In the genomic region with DNA sequence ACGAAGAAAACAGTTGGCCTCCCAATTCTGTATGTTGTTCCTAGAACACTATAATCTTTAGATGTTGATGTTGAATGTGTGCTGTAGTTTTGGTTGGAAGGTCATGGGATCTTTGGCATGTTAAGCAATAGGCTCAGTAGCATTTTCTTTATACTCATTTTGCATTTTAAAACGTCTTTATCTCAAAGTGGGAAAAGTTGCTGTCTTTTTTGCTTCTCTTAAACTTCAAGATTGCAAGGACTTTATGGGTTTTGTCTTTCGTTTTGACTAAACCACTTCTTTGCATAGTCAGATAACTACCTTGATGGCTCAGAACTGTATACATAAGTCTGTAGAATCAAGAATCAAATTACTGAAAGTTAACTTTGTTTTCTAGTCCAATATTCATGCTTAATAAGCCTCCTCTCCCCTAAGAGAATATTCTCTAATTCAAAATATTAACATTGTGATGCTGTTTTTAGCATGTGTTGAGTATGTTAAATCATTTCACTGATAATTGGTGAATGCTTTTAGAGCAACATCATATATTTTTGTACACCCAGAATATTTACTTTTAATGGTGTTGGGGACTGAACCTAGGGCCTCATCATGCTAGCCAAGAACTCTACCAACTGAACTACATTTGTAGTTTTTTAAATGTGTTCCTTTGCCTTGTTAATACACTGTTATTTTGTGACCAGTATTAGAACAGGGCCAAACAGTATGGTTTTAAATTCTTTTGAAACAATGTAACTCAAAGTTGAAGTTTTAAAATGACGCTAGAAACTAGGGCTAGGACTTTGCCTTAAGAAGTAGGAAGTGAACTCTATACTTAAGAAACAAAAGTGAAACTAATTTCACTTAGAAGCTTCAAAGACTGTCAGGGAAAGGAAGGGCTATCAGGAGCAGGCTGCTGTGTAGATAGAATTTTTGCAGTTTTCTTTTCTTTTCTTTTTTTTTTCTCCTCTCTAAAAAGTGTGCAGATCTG, we compare ENCODE assay signal across 8 mouse cellular contexts. TPM values are rescaled to one million over a fixed set of nuclear protein-coding genes. Genes with fewer than 3 reads are reported as not detected.
DNase-seq lines count a peak whose midpoint lies in the region; ATAC-seq and TF ChIP-seq lines count a peak whose summit lies in the region.

No protein-coding gene starts in this region.

- peak overlapping the region; percentile 83 for H3K4me2 ChIP-seq in kidney, postnatal 0 days (ENCODE audit: low read length)
- peak overlapping the region; percentile 57 for H3K4me2 ChIP-seq in embryonic facial prominence, embryonic 15.5 days (replicated peaks)
- H3K4me2 ChIP-seq in limb, embryonic 12.5 days: peak overlapping the region; percentile 67
- peak overlapping the region; percentile 75 for H3K4me2 ChIP-seq in neural tube, embryonic 12.5 days (replicated peaks)

- no peak overlapping the region for H3K9ac ChIP-seq in kidney, postnatal 0 days (ENCODE audit: low read depth, low read length)
- H3K9ac ChIP-seq in embryonic facial prominence, embryonic 15.5 days: no peak overlapping the region
- H3K9ac ChIP-seq in limb, embryonic 12.5 days (replicated peaks): no peak overlapping the region
- H3K9ac ChIP-seq in neural tube, embryonic 12.5 days: no peak overlapping the region

- ATAC-seq in kidney, postnatal 0 days (replicated peaks; ENCODE audit: low FRiP score, low read depth): no peak
- no peak for ATAC-seq in embryonic facial prominence, embryonic 15.5 days (ENCODE audit: insufficient number of reproducible peaks, low FRiP score, low TSS enrichment, low read depth)
- ATAC-seq in limb, embryonic 12.5 days (ENCODE audit: insufficient number of reproducible peaks, insufficient read depth, low FRiP score, low TSS enrichment, low read depth): no peak
- ATAC-seq in neural tube, embryonic 12.5 days (ENCODE audit: low FRiP score, low read depth): no peak

- peak; percentile 71 for DNase-seq in kidney, postnatal 0 days (ENCODE audit: low spot score)
- no peak for DNase-seq in kidney, postnatal 25 days
- DNase-seq in thymus, postnatal 25 days: no peak
- DNase-seq in cerebellum, postnatal 25 days: no peak
- no peak for DNase-seq in kidney, adult 8-10 months

- H3K9me3 ChIP-seq in kidney, postnatal 0 days (replicated peaks; ENCODE audit: low read length): no peaks in the 10 kb centered on the region
- H3K9me3 ChIP-seq in embryonic facial prominence, embryonic 15.5 days (replicated peaks): no peaks in the 10 kb centered on the region
- no peaks in the 10 kb centered on the region for H3K9me3 ChIP-seq in limb, embryonic 12.5 days
- no peaks in the 10 kb centered on the region for H3K9me3 ChIP-seq in neural tube, embryonic 12.5 days

- H3K36me3 ChIP-seq in kidney, postnatal 0 days (ENCODE audit: insufficient read depth, low read length): no peaks in the 10 kb centered on the region
- no peaks in the 10 kb centered on the region for H3K36me3 ChIP-seq in embryonic facial prominence, embryonic 15.5 days
- no peaks in the 10 kb centered on the region for H3K36me3 ChIP-seq in limb, embryonic 12.5 days
- no peaks in the 10 kb centered on the region for H3K36me3 ChIP-seq in neural tube, embryonic 12.5 days

- 53% methylated on average over 4 of the region's 4 CpGs for WGBS in kidney, postnatal 0 days
- WGBS in embryonic facial prominence, embryonic 15.5 days: 48% methylated on average over 4 of the region's 4 CpGs
- 71% methylated on average over 4 of the region's 4 CpGs for WGBS in limb, embryonic 12.5 days
- WGBS in neural tube, embryonic 12.5 days: 72% methylated on average over 4 of the region's 4 CpGs

- H3K4me1 ChIP-seq in kidney, postnatal 0 days (replicated peaks; ENCODE audit: insufficient read depth, low read length): peaks cover 11% of the 10 kb centered on the region
- peaks cover 16% of the 10 kb centered on the region for H3K4me1 ChIP-seq in embryonic facial prominence, embryonic 15.5 days
- H3K4me1 ChIP-seq in limb, embryonic 12.5 days (replicated peaks): peaks cover 26% of the 10 kb centered on the region
- peaks cover 21% of the 10 kb centered on the region for H3K4me1 ChIP-seq in neural tube, embryonic 12.5 days

- H3K27ac ChIP-seq in kidney, postnatal 0 days: no peak overlapping the region
- no peak overlapping the region for H3K27ac ChIP-seq in embryonic facial prominence, embryonic 15.5 days (replicated peaks)
- H3K27ac ChIP-seq in limb, embryonic 12.5 days: no peak overlapping the region
- H3K27ac ChIP-seq in neural tube, embryonic 12.5 days: no peak overlapping the region

- H3K4me3 ChIP-seq in kidney, postnatal 0 days (replicated peaks; ENCODE audit: low read depth, low read length): peak overlapping the region; percentile 84
- H3K4me3 ChIP-seq in embryonic facial prominence, embryonic 15.5 days (replicated peaks): peak overlapping the region; percentile 81
- H3K4me3 ChIP-seq in limb, embryonic 12.5 days (replicated peaks): peak overlapping the region; percentile 90
- H3K4me3 ChIP-seq in neural tube, embryonic 12.5 days: no peak overlapping the region

- H3K27me3 ChIP-seq in kidney, postnatal 0 days (ENCODE audit: insufficient read depth, low read length): no peaks in the 10 kb centered on the region
- H3K27me3 ChIP-seq in embryonic facial prominence, embryonic 15.5 days: no peaks in the 10 kb centered on the region
- no peaks in the 10 kb centered on the region for H3K27me3 ChIP-seq in limb, embryonic 12.5 days
- H3K27me3 ChIP-seq in neural tube, embryonic 12.5 days (replicated peaks): no peaks in the 10 kb centered on the region

- TF ChIP-seq CTCF in kidney, postnatal 0 days (IDR thresholded peaks at IDR 0.05; ENCODE audit: low read depth): no peak

RNA-seq across cellular contexts. Expression of a gene that starts 2.2 kb away (rescaled TPM):
- polyA plus RNA-seq in kidney, postnatal 0 days (2015; fragmentation: Nextera tagmentation; extraction: Ambion mirVana): 20.4 and 21.7 TPM in 2 replicates
- polyA plus RNA-seq in embryonic facial prominence, embryonic 15.5 days (2015; fragmentation: Nextera tagmentation; extraction: Ambion mirVana): 20.5 and 22.9 TPM in 2 replicates
- 21.4 and 22.9 TPM in 2 replicates for polyA plus RNA-seq in limb, embryonic 12.5 days (2016; fragmentation: Nextera tagmentation; extraction: Ambion mirVana)
- 25.6 and 25.7 TPM in 2 replicates for polyA plus RNA-seq in neural tube, embryonic 12.5 days (2016; fragmentation: Nextera tagmentation; extraction: Ambion mirVana)
